ENCODE assay signal across 8 mouse cellular contexts in the genomic region with DNA sequence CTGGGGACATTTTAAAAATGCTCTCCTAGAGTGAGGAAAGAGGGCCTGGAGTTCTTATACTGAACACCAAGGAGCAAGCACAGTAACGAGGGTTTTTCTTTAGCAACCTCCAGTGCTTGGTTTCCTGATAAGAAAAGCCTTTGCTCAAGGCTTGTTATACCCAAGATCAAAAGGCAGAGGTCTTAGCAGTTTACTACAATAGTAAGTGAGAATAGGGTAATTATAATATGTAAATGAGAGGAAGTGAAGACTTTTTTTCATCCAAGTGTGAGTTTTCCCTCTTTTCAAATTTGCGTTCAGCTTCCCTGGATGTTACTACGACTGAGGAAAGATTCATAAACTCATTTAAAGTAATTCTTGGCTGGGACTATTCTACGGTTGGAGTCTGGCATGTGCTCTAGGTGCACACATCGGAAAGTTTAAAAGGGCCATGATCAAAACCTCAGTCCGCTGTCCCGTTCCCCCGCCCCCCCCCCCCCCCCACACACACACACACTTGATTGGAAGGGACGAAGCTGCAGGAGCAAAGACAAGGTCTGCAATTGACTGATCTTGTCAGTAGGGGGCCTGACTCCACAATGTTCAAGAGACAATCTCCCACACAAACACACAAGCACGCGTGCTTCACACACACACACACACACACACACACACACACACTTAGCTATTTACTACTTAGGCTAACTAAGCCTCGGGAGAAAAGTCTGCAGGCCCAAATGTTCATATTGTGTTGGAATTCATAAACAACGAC. TPM values are rescaled to one million over a fixed set of nuclear protein-coding genes. Genes with fewer than 3 reads are reported as not detected.
DNase-seq lines count a peak whose midpoint lies in the region; ATAC-seq and TF ChIP-seq lines count a peak whose summit lies in the region.

No protein-coding gene starts in this region.

- peak overlapping the region; percentile 65; the same call in 1 of the 2 replicates for H3K9ac ChIP-seq in hindbrain, embryonic 16.5 days (ENCODE audit: low read depth, low read length)

- H3K36me3 ChIP-seq in hindbrain, embryonic 16.5 days (ENCODE audit: control insufficient read depth, insufficient read depth, low read length) = no peaks in the 10 kb centered on the region

- no peak for ATAC-seq in hindbrain, embryonic 16.5 days

- no peaks in the 10 kb centered on the region for H3K9me3 ChIP-seq in hindbrain, embryonic 16.5 days (ENCODE audit: control insufficient read depth, low read length)

- H3K4me3 ChIP-seq in gastrocnemius, adult 2 months = peak overlapping the region; percentile 90
- H3K4me3 ChIP-seq in hindbrain, embryonic 16.5 days (ENCODE audit: low read length) = peak overlapping the region; percentile 65
- H3K4me3 ChIP-seq in left cerebral cortex, adult 2 months = peak overlapping the region; percentile 87

- H3K27ac ChIP-seq in gastrocnemius, adult 2 months = peak overlapping the region; percentile 96
- H3K27ac ChIP-seq in hindbrain, embryonic 16.5 days (ENCODE audit: low read depth, low read length) = no peak overlapping the region
- peak overlapping the region; percentile 83 for H3K27ac ChIP-seq in left cerebral cortex, adult 2 months

- TF ChIP-seq CTCF in gastrocnemius, adult 2 months (IDR thresholded peaks at IDR 0.05) = peak; percentile 56
- peak; percentile 36 for TF ChIP-seq CTCF in left cerebral cortex, adult 2 months (IDR thresholded peaks at IDR 0.05)

- WGBS in hindbrain, embryonic 16.5 days = 4% methylated on average over 10 of the region's 13 CpGs

- peak overlapping the region; percentile 95 for H3K4me2 ChIP-seq in hindbrain, embryonic 16.5 days (ENCODE audit: low read length)

- H3K4me1 ChIP-seq in hindbrain, embryonic 16.5 days (ENCODE audit: control insufficient read depth, insufficient read depth, low read depth, low read length) = peaks cover 14% of the 10 kb centered on the region

- intact Hi-C loops in gastrocnemius, adult 2 months (cut with DNase I) = loop anchor here (2.0 to 5.0 kb wide), 3 partner anchors 65 to 245 kb away; no protein-coding TSS in a partner anchor
- intact Hi-C loops in left cerebral cortex, adult 2 months (cut with DNase I) = loop anchor here (1.0 to 5.0 kb wide), 3 partner anchors 64 to 255 kb away; no protein-coding TSS in a partner anchor

- DNase-seq in 3134 (ENCODE audit: extremely low read depth, insufficient read length, low spot score) (peak; percentile 74), R1 (ENCODE audit: low read depth, low spot score) (peak; percentile 82)
- DNase-seq in cerebellum, postnatal 25 days = peak; percentile 69 to 83
- peak; percentile 67 for DNase-seq in gastrocnemius, adult 2 months
- peak; percentile 50 to 52 for DNase-seq in left cerebral cortex, adult 2 months (ENCODE audit: extremely low spot score in 1 of 2, low spot score in 2 of 2)
- peak; percentile 64 to 76 for DNase-seq in lung, postnatal 4 days
- DNase-seq in right cerebral cortex, postnatal 36 days (ENCODE audit: low spot score in 2 of 2) = peak; percentile 50 to 66

- peaks cover 10% of the 10 kb centered on the region for H3K27me3 ChIP-seq in hindbrain, embryonic 16.5 days (replicated peaks; ENCODE audit: control insufficient read depth, insufficient read depth, low read length)

RNA-seq across cellular contexts. Expression of a gene that starts 6.4 kb away (rescaled TPM):
- total RNA-seq in gastrocnemius, adult 2 months (2021) = 1 to 10 TPM in 1 of 2 experiments, under 1 TPM in 1; 0.94 to 3.4 TPM
- 15.3 and 19.2 TPM in 2 replicates for polyA plus RNA-seq in hindbrain, embryonic 16.5 days (2015; fragmentation: Nextera tagmentation; extraction: Ambion mirVana)
- 10 to 100 TPM; 38.1 to 58.8 TPM for total RNA-seq in left cerebral cortex, adult 2 months (2021)

Comparison
In these comparisons a context has a peak if more than half of its experiments do, and no peak if none do; other contexts are left out.
1. RNA of a gene that starts 6.4 kb away (total RNA-seq): 38.1 to 58.8 TPM in left cerebral cortex, adult 2 months; 0.94 to 3.4 TPM in gastrocnemius, adult 2 months; every median in the first group is over 4 times any median in the second.
2. Peak in every context shown above with its lines, with median percentiles within 50 percentile points of each other: DNase-seq and H3K4me3 ChIP-seq.